Mouse (Mus musculus) cerebellum, postnatal 14 days (tissue): ENCODE measurements around the gene A830005F24Rik.
A peak's percentile ranks its signal among the peaks of the same experiment; 100 is the strongest.
"Not testable (repeated sequence)": the region's sequence is repeated elsewhere in the genome, so short reads cannot be mapped to it uniquely, and the experiment has no call there.

ENCODE experiments used
- DNase-seq, 2 experiments: peaks; one replicate each; pipeline ENCODE4 v3.0.0; 2021; ENCODE audit warnings: mixed read lengths in 2 of 2

The A830005F24Rik gene

GRCm38 (mm10) chr13:48513003-48513929 lies at the start of gene A830005F24Rik, which contains the start of gene Zfp169:
Gene A830005F24Rik, plus strand, starts transcription at chr13:48513570.
Gene Zfp169, minus strand, starts transcription at chr13:48513451.
- peak; percentile 92 to 94 for DNase-seq

DNA sequence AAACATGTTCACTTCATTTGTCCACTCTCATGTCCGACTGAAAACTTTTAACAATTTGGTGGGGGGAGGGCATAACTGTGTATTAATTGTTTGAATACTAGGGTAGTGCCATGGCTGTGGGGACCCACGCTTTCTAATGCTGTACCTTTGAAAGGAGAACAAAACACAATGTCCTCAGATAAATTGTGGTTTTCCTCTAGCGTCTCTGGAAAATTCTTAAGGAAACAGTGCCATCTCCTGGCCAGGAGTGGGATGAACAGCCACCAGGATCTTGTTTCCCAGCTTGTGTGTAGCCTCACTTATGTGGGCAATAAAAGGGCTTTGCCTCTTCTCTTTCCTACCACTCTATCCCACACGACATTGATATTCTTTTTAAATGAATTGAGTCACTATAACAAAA lies 49.2 kb upstream of the A830005F24Rik start:
- peak; percentile 84 to 90 for DNase-seq

GRCm38 (mm10) chr13:48466186-48466585 lies 47.2 kb upstream of the A830005F24Rik start:
- no peak for DNase-seq

- DNase-seq: no peak
Measured at GRCm38 (mm10) chr13:48468656-48469180, 44.7 kb upstream of the A830005F24Rik start.

DNA sequence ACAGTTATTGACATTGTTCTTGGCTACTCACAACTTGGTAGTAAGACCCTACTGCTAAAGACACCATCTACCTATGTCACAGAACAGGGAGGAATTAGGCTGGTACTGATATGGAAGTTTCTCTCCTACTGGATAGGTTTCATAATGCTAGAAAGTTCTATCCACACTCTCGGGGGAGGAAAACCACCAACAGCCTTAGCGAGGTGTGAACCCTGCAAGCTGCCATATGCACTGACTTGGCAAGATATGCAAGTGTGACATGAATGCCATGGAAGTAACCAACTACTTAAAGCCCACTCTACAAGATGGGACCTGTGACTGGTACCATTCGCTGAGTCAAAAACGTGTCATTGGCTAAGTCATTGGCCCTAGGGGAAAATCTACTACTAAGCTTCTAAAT lies 29.8 kb upstream of the A830005F24Rik start:
- DNase-seq: no peak

GRCm38 (mm10) chr13:48490396-48491182 lies 22.8 kb upstream of the A830005F24Rik start:
- no peak for DNase-seq

GRCm38 (mm10) chr13:48493183-48493582 lies 20.2 kb upstream of the A830005F24Rik start:
- no peak for DNase-seq

DNA sequence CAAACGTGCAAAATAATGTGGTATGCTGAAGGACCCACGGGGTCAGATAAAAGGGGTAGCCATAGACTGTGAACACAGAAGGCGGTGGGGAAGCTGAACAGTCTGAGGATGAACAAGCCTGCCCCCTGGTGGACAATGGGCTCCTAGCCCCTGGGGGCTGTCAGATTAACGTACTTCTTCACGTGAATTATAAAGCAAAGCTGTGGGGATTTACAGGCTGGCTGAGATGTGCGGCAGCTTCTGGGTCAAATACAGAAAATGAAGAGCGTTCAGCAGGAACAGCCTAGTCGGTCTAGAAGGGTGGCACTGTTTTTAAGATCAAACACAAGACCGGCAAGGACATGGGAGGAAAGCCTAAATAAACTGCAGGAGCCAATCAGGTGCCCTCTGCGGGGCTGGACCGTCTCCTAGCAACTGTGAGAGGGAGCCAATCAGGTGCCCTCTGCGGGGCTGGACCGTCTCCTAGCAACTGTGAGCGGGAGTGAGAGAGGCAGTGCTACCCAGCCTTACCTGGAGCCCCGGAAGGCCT lies 15.6 kb upstream of the A830005F24Rik start:
- DNase-seq: peak; percentile 81 to 86

DNA sequence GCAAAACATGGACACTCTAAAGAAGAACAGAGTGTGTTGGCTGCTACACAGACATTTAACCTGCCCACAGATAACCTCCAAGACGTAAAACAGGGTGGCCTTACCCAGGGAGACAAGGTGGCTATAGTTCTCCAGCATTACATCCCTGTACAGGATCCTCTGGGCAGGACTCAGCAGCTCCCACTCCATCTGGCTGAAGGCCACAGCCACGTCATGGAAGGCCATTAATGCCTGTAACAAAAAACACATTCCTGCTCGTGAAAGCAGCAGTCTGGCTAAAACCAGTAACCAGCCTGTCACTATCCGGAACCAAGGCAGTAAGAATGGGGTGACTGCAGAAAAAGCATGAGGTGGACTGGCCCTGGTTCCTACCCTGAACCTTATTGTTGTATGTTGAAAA lies 14.7 kb upstream of the A830005F24Rik start:
- DNase-seq: peak; percentile 11 to 26

DNA sequence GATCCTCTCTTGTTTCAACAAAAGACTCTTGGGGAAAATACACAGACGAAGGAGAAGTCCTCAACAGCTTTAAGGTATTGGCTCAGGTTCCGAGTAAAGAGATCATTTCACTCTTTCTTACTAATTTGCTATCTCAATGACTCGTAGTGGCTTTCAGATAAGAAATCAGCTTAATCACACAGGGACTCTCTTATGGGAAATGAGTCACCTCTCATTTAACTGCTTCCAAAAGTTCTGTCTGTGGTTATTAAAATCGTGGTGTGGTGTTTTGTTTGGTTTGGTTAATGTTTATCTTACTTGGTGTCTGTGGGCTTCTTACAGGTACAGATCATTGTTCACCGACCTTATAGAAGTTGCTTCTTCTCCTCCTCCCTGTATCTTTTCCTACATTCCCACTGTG lies 10.9 kb upstream of the A830005F24Rik start:
- no peak for DNase-seq

- no peak for DNase-seq
Measured at GRCm38 (mm10) chr13:48508661-48509060, 4.7 kb upstream of the A830005F24Rik start.

DNA sequence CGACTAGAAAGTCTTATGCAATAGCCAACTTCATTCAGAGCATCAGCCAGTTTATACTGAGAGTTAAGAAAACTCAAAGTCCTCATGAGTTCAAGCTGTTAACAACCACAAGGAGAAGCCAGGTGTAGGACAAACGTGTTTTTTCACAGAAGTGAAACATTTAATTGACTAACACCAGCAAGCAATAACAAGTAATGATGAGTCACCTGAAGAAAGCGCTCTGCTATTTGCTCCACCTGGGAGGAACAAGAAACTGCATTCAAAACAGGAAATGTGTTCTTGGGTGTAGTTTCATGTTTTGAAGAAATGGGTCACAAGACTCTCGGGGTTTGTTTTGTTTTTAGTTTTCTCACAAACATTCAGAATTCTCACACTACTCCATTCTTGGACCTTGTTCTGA lies 2.5 kb downstream of the A830005F24Rik start:
- no peak for DNase-seq

DNA sequence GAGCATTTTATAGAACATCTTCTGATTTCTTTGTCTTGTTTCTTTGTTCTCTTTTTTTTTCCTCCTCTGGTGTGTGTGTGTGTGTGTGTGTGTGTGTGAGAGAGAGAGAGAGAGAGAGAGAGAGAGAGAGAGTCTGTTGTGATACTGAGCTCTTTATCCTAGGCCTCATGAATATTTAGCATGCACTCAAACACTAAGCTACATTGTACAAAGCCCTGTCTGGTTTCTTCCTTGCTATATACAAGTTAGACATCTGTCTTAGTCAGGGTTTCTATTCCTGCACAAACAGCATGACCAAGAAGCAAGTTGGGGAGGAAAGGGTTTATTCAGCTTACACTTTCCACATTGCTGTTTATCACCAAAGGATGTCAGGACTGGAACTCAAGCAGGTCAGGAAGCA lies 5.8 kb downstream of the A830005F24Rik start:
- not testable (repeated sequence) for DNase-seq

GRCm38 (mm10) chr13:48525745-48526144 lies 12.4 kb downstream of the A830005F24Rik start:
- no peak for DNase-seq

GRCm38 (mm10) chr13:48528123-48528871 lies 14.9 kb downstream of the A830005F24Rik start:
- DNase-seq: peak; percentile 72 to 81

DNA sequence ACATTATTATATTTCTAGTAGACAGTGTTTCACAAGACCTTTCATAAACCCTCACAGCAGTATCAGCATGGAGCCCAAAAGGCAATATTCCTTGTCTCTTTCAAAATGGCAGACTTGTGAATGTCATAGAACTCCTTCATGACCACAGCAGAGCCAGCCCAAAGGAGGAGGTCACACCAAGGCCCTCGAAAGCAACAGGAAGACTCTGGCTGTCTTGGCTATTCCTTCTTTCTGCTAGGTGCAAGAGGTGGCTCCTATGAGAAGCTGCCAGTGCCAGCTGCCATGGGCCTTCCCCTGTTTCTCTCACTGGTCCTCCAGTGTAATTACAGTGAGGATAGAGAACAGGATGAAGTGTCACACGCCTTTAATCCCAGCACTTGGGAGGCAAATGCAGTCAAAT lies 15.7 kb downstream of the A830005F24Rik start:
- no peak for DNase-seq

GRCm38 (mm10) chr13:48530685-48531084 lies 17.3 kb downstream of the A830005F24Rik start:
- DNase-seq: peak; percentile 44 to 46

DNA sequence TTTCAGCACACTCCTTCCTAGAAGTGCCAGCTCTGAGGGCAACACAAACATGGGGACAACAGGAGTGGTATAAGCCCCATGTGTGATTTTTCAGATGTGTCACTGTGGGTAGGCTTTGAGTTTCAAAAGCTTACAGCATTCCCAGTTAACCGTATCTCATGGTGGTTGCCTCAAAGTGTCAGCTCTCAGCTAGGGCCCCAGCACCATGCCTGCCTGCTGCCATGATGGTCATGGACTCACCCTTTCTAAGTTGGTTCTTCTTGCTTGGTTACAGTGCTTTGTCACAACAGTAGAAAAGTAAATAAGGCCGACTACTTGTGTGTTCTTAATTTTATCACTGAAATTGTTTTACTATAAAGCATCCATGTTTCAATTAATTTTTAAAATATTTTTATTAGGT lies 18.1 kb downstream of the A830005F24Rik start:
- DNase-seq: no peak

GRCm38 (mm10) chr13:48533441-48533840 lies 20.1 kb downstream of the A830005F24Rik start:
- no peak for DNase-seq

DNA sequence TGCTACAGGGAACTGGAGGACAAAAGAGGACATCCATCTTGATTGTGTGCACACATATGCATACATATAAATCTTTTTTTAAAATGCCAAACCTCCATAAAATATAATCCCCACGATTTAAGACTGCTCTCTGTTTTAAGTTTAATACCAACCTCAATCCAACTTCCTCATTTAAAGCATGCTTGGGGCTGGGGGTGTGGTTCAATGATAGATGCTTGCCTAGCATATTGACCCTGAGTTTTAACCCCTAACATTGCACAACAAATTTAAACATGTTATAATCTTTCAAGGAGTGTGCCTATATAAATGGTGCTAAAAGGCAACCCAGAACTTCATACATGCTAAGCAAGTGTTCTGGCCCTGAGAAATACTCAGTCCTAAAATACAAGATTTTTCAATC lies 27.1 kb downstream of the A830005F24Rik start:
- DNase-seq: no peak

- no peak for DNase-seq
Measured at GRCm38 (mm10) chr13:48544391-48544790, 31.0 kb downstream of the A830005F24Rik start.

DNA sequence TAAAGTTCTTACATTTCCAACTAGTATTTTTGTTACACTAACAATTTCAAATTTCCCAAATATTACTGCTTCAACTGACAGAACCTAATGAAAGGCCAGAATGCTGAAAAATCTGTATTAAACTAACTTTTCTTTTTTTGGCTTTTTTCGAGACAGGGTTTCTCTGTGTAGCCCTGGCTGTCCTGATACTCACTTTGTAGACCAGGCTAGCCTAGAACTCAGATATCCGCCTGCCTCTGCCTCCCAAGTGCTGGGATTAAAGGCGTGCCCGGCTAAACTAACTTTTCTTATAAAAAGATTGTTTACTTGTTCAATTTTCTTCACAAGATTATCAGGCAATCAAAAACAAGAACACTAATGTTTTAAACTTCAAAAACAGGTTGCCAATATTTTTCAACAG lies 31.5 kb downstream of the A830005F24Rik start:
- DNase-seq: no peak
